Mouse (Mus musculus) hematopoietic multipotent progenitor cell, adult 10-12 weeks (in vitro differentiated cells): ENCODE results near the gene Rbm12. TPM values are rescaled to one million over a fixed set of nuclear protein-coding genes. Genes with fewer than 3 reads are reported as not detected.

Experiments used
- polyA plus RNA-seq: library from polyadenylated mRNA; stranded (reverse); fragments of >175 nt; gene quantifications from 2 replicates; pipeline ENCODE4 v1.2.3, GENCODE M21; 2012; ENCODE audit warnings: low replicate concordance

Rbm12 gene
- 5.5 and 5.8 TPM in 2 replicates for polyA plus RNA-seq

GRCm38 (mm10) chr2:156111358-156112079 is at the start of gene Rbm12, which contains the start of gene Cpne1:
Rbm12 (minus strand) TSS chr2:156111978.
Cpne1 (minus strand) TSS chr2:156111965.

GRCm38 (mm10) chr2:156143953-156144724 is 32.4 kb upstream of the Rbm12 start, which contains the start of the genes Romo1 and Nfs1:
Romo1 (plus strand) TSS chr2:156144039.
Nfs1 (minus strand) TSS chr2:156144186.

GRCm38 (mm10) chr2:156126992-156127391 is 15.2 kb upstream of the Rbm12 start, which contains the start of gene Gm28036:
Gm28036 (minus strand) TSS chr2:156127092.

GRCm38 (mm10) chr2:156065099-156066041 is 46.4 kb downstream of the Rbm12 start, which contains the start of gene Spag4:
Spag4 (plus strand) TSS chr2:156065175.

GRCm38 (mm10) chr2:156052816-156053215 is 59.0 kb downstream of the Rbm12 start, which contains the start of gene Fer1l4:
Fer1l4 (minus strand) TSS chr2:156052947.

Other genes with a start within 250 kb of the Rbm12 start
- 1.3 and 2.2 TPM in 2 replicates for gene Uqcc1, start 181.7 kb downstream of the Rbm12 start, polyA plus RNA-seq
- not detected in 2 replicates for gene Gm15557, start 171.2 kb downstream of the Rbm12 start, polyA plus RNA-seq
- not detected in 2 replicates for gene Gdf5, start 166.6 kb downstream of the Rbm12 start, polyA plus RNA-seq
- gene Cep250, start 155.5 kb downstream of the Rbm12 start, polyA plus RNA-seq, result 27.5 and 34.6 TPM in 2 replicates
- gene 6430550D23Rik, start 104.0 kb downstream of the Rbm12 start, polyA plus RNA-seq, result 0.07 and 0.43 TPM in 2 replicates
- 55.0 and 74.5 TPM in 2 replicates for gene Ergic3, start 103.9 kb downstream of the Rbm12 start, polyA plus RNA-seq
- gene Fer1l4, start 59.0 kb downstream of the Rbm12 start, polyA plus RNA-seq, result 0.03 and 0.06 TPM in 2 replicates
- 0.55 and 1.2 TPM in 2 replicates for gene Spag4, start 46.8 kb downstream of the Rbm12 start, polyA plus RNA-seq
- 49.8 and 73.1 TPM in 2 replicates for gene Cpne1, start within 50 bp of the Rbm12 start, polyA plus RNA-seq
- 11.2 and 12.4 TPM in 2 replicates for gene Gm28036, start 15.1 kb upstream of the Rbm12 start, polyA plus RNA-seq
- 101 and 149 TPM in 2 replicates for gene Romo1, start 32.1 kb upstream of the Rbm12 start, polyA plus RNA-seq
- 19.9 and 30.5 TPM in 2 replicates for gene Nfs1, start 32.2 kb upstream of the Rbm12 start, polyA plus RNA-seq
- 324 and 419 TPM in 2 replicates for gene Rbm39, start 68.3 kb upstream of the Rbm12 start, polyA plus RNA-seq
- gene Phf20, start 84.5 kb upstream of the Rbm12 start, polyA plus RNA-seq, result 41.6 and 53.4 TPM in 2 replicates
- gene Cnbd2, start 200.3 kb upstream of the Rbm12 start, polyA plus RNA-seq, result 0.55 and 2.6 TPM in 2 replicates
- 790 and 1,824 TPM in 2 replicates for gene Scand1, start 200.7 kb upstream of the Rbm12 start, polyA plus RNA-seq